Mouse (Mus musculus) fat pad, adult 2 months (tissue): ENCODE results near the gene Gm20547.

Experiments used
- DNase-seq: peaks from one replicate; pipeline ENCODE4 v3.0.0-alpha.2; 2011; ENCODE audit warnings: low read depth, low spot score; ENCODE audit errors: extremely low read depth

The Gm20547 gene

DNA sequence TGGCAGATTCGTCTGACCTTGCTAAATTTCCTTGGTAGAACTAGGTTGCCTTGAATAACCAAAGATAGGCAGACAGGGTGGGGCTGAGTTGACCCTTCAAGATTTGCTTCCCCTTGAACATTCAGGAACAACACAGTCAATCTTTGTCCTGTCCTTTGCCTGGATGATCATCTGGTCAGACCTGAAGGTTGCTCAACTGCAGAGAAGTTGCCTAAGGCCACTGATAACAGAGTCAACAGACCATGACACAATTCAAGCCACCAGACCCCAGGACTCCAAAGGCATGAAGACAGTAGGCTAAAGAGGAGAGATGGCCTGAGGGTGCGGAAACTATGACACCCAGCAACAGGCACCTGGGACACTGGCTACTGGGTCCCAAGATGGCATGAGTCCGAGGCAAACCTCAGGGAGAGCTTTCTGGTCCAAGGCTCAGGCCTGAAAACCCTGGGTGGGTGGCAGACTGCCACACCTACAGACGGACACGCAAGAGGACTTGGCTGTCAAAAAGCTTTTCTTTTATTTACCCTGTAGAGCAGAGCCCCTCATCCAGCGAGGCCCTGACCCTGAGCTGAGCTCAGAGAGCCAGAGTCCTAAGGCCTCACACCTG, 73.1 kb downstream of the Gm20547 start:
- DNase-seq = no peak

DNA sequence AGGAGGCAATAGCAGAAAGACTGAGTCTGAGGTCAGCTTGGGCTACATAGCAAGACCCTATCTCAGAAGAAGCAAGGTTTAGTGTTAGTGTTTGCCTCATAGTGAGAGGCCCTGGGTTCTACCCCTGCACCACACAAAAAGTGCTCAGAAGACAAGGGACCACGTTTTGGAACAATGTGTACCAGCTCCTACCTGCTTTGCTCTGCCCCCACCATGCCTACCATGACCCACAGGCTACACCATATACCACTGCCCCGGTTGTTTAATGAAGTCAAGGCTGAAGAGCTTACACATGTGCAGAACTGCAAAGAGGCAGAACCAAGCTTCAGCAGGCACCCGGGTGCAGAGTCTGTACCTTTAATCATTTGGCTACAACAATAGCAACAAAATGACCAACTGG, 74.7 kb downstream of the Gm20547 start:
- DNase-seq = no peak
